In genomic region chr17:49792217-49792743, GRCm38 (mm10) we compare ENCODE assay signal across 13 mouse cellular contexts.
"Had no signal": no experiment of that assay in that cellular context is flagged by ENCODE, and none has a peak within 500 bp of the region (broad histone marks: within the 10 kb centered on the region; RNA-seq: fewer than 3 reads in every experiment).

No protein-coding gene starts in this region.

- H3K4me1 ChIP-seq: liver, embryonic 15.5 days; stomach, embryonic 15.5 days had no signal

- H3K4me3 ChIP-seq: liver, embryonic 15.5 days; neural tube, embryonic 13.5 days; stomach, embryonic 15.5 days had no signal

- H3K27me3 ChIP-seq: liver, embryonic 15.5 days; neural tube, embryonic 13.5 days; stomach, embryonic 15.5 days had no signal

- H3K4me2 ChIP-seq: liver, embryonic 15.5 days; midbrain, embryonic 11.5 days; neural tube, embryonic 13.5 days; stomach, embryonic 15.5 days had no signal

- H3K9ac ChIP-seq: liver, embryonic 15.5 days; neural tube, embryonic 13.5 days; stomach, embryonic 15.5 days had no signal

- DNase-seq: kidney, adult 8-10 months; kidney, postnatal 25 days; lung, adult 2 months; lung, postnatal 4 days; right cerebral cortex, postnatal 14 days; thymus, postnatal 4 days had no signal

- ATAC-seq: intestine, postnatal 0 days; lung, postnatal 0 days; midbrain, embryonic 16.5 days had no signal

- H3K36me3 ChIP-seq: liver, embryonic 15.5 days; neural tube, embryonic 13.5 days; stomach, embryonic 15.5 days had no signal

- H3K9me3 ChIP-seq: liver, embryonic 15.5 days; stomach, embryonic 15.5 days had no signal

- H3K27ac ChIP-seq: liver, embryonic 15.5 days; neural tube, embryonic 13.5 days; stomach, embryonic 15.5 days had no signal
